Mouse (Mus musculus) E14TG2a.4 (cell line): Measurements from ENCODE around the gene Hmgcs2.

Source experiments
- H3K27me3 ChIP-seq: 2 replicates; pipeline ENCODE4 v1.6.1; 2014; ENCODE audit warnings: low read length, control low read depth; ENCODE audit not compliant: insufficient read depth
- H3K36me3 ChIP-seq: 2 replicates; pipeline ENCODE4 v1.6.1; 2014; ENCODE audit warnings: low read length, control low read depth; ENCODE audit not compliant: insufficient read depth
- H3K4me1 ChIP-seq: replicated peaks from 2 replicates; pipeline ENCODE4 v1.6.1; 2014; ENCODE audit warnings: low read depth, low read length, control low read depth
- H3K4me3 ChIP-seq: replicated peaks from 2 replicates; pipeline ENCODE4 v1.5.1; 2014; ENCODE audit warnings: mild to moderate bottlenecking, low read length
- H3K9me3 ChIP-seq: 2 replicates; pipeline ENCODE4 v1.6.1; 2014; ENCODE audit warnings: low read length, control low read depth
- CTCF ChIP-seq: conservative IDR thresholded peaks from 2 replicates; pipeline ENCODE4 v1.5.1; 2014; ENCODE audit warnings: low read length
- NANOG ChIP-seq: IDR thresholded peaks from 2 replicates; pipeline ENCODE4 v1.6.1; 2014; ENCODE audit warnings: borderline replicate concordance, low read length, mixed read lengths
- POU5F1 ChIP-seq: IDR thresholded peaks from 2 replicates; pipeline ENCODE4 v1.6.1; 2014; ENCODE audit warnings: low read length, borderline replicate concordance

Hmgcs2 gene

GRCm38 (mm10) chr3:98280204-98280932 lies at the start of gene Hmgcs2:
Gene Hmgcs2, plus strand, starts transcription at chr3:98280435.
- Histone ChIP-seq H3K36me3 (no peaks in the 10 kb centered on the region), H3K9me3 (no peaks in the 10 kb centered on the region), H3K4me1 (peaks cover 15% of the 10 kb centered on the region), H3K4me3 (0 out of 2 replicates have a peak within 1 kb of the TSS, but pooled peaks have one; percentile 13), H3K27me3 (peaks cover 3% of the 10 kb centered on the region; the same call in 1 of the 2 replicates)
- TF ChIP-seq NANOG (no peak), POU5F1 (no peak), CTCF (no peak)

GRCm38 (mm10) chr3:98233504-98233903 lies 46.7 kb upstream of the Hmgcs2 start:
- TF ChIP-seq CTCF: no peak
- TF ChIP-seq NANOG: no peak
- TF ChIP-seq POU5F1: no peak
- H3K27me3 ChIP-seq: peaks cover 5% of the 10 kb centered on the region
- H3K4me1 ChIP-seq: no peaks in the 10 kb centered on the region
- H3K36me3 ChIP-seq: no peaks in the 10 kb centered on the region
- no peak overlapping the region for H3K4me3 ChIP-seq
- peaks cover 7% of the 10 kb centered on the region for H3K9me3 ChIP-seq

DNA sequence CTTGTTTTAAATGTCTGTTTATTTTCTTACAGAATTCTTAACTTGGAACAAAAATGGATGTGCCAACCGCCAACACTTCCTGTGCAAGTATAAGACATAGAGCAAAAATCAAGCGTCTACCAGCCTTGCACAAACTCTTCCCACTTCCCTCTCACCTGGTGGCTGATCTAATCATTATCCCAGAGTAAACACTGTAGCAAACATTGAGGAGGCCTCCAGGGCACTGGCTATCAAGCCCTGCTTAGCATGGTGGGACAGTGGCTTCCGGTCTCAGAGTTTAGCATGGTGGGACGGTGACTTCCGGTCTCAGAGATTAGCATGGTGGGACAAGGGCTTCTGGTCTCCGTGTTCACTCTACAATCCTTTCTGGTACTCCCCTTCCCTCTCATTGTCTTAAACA lies 44.0 kb upstream of the Hmgcs2 start:
- TF ChIP-seq POU5F1: no peak
- no peak for TF ChIP-seq NANOG
- TF ChIP-seq CTCF: no peak
- Histone ChIP-seq H3K9me3 (peaks cover 7% of the 10 kb centered on the region), H3K4me1 (no peaks in the 10 kb centered on the region), H3K36me3 (no peaks in the 10 kb centered on the region), H3K27me3 (no peaks in the 10 kb centered on the region; the same call in 1 of the 2 replicates), H3K4me3 (no peak overlapping the region)

DNA sequence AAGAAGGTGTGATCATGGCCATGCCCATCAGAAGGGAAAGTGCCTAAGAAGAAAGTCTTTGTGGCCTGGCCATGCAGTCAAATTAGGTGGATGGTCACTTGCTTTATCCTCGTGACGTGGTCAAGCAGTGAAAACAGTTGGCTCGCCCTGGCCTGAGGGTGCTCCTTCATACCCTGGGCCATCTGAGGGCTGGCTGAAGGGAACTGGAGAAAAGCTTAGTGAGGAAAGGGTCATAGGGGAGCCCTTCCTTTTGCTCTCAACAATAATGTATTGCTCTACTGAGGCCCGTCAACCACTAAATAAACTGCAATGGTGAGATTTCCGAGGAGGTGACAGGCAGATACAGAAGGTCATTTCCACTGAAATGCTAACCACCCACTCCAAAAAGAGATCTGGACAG lies 43.0 kb upstream of the Hmgcs2 start:
- Histone ChIP-seq H3K27me3 (no peaks in the 10 kb centered on the region; the same call in 1 of the 2 replicates), H3K4me1 (no peaks in the 10 kb centered on the region), H3K4me3 (no peak overlapping the region), H3K36me3 (no peaks in the 10 kb centered on the region), H3K9me3 (peaks cover 7% of the 10 kb centered on the region)
- TF ChIP-seq POU5F1: no peak
- no peak for TF ChIP-seq NANOG
- no peak for TF ChIP-seq CTCF

GRCm38 (mm10) chr3:98238150-98238549 lies 42.1 kb upstream of the Hmgcs2 start:
- TF ChIP-seq CTCF (no peak), POU5F1 (no peak), NANOG (no peak)
- Histone ChIP-seq H3K36me3 (no peaks in the 10 kb centered on the region), H3K27me3 (no peaks in the 10 kb centered on the region), H3K4me1 (no peaks in the 10 kb centered on the region), H3K9me3 (peaks cover 7% of the 10 kb centered on the region), H3K4me3 (no peak overlapping the region)

DNA sequence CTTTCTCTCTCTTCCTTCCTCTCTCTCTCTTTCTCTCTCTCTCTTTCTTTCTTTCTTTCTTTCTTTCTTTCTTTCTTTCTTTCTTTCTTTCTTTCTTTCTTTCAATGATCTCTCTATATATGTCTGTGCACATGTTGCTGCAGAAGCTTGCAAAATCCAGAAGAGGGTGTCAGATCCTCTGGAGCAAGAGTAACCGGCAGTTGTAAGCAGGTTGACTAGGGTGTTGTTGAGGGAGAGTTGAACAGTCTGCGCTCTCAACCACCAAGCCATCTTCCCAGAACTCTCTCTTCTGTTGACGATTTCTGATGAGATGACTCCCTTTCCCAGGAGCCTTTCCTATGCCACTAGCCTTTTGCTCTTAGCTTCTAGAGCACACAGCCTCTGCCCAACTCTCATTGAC lies 38.2 kb upstream of the Hmgcs2 start:
- Histone ChIP-seq H3K27me3 (no peaks in the 10 kb centered on the region), H3K9me3 (no peaks in the 10 kb centered on the region), H3K4me3 (no peak overlapping the region), H3K36me3 (no peaks in the 10 kb centered on the region), H3K4me1 (no peaks in the 10 kb centered on the region)
- TF ChIP-seq NANOG (no peak), CTCF (no peak), POU5F1 (no peak)

GRCm38 (mm10) chr3:98242458-98243037 lies 37.7 kb upstream of the Hmgcs2 start:
- no peaks in the 10 kb centered on the region for H3K27me3 ChIP-seq
- TF ChIP-seq POU5F1 (no peak), CTCF (no peak), NANOG (no peak)
- no peaks in the 10 kb centered on the region for H3K4me1 ChIP-seq
- no peak overlapping the region for H3K4me3 ChIP-seq
- H3K9me3 ChIP-seq: no peaks in the 10 kb centered on the region
- H3K36me3 ChIP-seq: no peaks in the 10 kb centered on the region

DNA sequence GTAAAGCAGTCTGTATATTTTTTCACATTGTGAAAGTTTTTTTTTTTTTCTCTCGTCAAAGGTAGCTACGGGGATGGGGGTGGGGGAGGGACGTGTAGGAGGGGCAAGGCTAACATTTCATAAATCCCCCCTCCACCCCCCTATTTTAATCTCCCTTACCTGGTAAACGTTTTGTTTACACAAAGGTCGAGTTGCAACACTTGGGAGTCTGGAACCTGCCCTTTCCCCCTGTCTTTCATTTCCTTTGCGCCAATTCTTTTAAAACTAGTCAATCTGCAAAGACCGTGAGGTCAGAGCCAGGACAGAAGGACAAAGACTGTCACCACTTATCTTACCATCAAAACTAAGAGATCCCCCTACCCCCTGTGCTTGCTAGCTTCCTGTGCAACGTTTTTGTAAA lies 34.3 kb upstream of the Hmgcs2 start:
- Histone ChIP-seq H3K9me3 (no peaks in the 10 kb centered on the region), H3K4me3 (no peak overlapping the region), H3K36me3 (no peaks in the 10 kb centered on the region), H3K4me1 (no peaks in the 10 kb centered on the region), H3K27me3 (no peaks in the 10 kb centered on the region)
- TF ChIP-seq NANOG (no peak), CTCF (no peak), POU5F1 (no peak)
